Mouse (Mus musculus): ENCODE results near the gene Pml. TPM values are rescaled to one million over a fixed set of nuclear protein-coding genes. Genes with fewer than 3 reads are reported as not detected.

The Pml gene
- 10 to 100 TPM; 30.5 to 31.7 TPM for total RNA-seq (2023)

DNA sequence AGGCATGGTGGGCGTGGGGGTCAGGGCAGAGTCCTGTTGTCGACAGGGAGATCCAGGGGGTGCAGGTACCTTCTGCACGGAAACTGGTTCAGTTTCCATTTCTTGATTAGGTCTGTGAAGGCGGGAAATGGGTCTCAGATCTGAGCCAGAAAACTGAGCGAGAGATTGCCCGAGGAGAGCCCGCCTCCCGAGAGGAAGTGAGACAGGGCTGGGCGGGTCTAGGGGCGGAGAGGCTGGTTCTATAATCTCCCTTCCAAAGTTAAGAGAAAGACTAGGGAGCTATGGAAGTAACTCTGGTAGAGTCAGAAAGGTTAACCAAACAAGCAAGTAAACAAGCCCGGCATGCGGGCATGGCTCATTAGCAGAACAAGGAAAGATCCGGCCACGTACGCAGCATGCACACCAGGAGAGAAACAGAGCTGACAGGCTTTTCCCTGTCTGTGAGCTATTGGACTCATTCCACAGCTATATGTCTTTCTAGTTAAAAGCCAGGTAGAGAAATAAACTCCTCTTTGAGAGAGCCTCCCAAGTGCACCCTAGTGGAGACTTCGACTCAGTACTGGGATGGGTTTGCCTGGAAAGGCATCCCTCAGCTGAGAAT is at the start of gene Pml:
Gene Pml, minus strand, starts transcription at position 195 of the 601 bp plus-strand sequence.

DNA sequence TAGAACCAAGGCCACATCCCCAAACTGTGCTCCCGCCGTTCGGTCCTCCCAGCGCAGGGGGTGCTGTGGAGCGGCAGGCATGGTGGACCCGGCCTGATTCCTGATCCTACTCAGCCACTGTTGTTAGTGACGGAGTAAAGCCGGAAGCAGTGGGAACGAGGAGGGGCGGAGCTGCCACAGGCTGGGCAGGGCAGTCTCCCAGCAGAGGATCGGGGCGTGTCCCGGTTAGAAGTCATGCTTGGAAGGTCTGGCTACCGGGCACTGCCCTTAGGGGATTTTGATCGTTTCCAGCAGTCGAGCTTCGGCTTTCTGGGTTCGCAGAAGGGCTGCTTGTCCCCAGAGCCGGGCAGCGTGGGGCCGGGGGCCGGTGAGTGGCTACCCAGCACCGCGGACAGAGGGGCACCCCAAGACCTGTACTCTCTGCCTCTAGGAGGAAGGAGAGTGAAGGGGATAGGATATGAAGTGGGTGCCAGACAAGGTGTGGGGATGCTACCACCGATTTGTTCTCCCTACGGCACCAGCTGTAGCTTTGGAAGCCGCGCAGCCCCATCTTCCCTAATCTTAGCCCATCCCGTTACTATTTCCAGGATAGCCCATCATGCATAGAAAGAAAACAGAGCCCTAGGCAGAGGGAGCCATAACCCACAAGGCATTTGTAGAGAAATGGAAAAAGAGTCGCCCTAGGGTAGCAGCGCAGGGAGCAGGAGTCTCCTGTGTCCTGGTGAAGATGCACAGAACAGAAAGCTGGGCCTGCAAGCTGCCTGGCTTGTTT is 3.6 kb upstream of the Pml start, which contains the start of gene Stoml1:
Gene Stoml1, plus strand, starts transcription at position 132 of the 772 bp plus-strand sequence.

DNA sequence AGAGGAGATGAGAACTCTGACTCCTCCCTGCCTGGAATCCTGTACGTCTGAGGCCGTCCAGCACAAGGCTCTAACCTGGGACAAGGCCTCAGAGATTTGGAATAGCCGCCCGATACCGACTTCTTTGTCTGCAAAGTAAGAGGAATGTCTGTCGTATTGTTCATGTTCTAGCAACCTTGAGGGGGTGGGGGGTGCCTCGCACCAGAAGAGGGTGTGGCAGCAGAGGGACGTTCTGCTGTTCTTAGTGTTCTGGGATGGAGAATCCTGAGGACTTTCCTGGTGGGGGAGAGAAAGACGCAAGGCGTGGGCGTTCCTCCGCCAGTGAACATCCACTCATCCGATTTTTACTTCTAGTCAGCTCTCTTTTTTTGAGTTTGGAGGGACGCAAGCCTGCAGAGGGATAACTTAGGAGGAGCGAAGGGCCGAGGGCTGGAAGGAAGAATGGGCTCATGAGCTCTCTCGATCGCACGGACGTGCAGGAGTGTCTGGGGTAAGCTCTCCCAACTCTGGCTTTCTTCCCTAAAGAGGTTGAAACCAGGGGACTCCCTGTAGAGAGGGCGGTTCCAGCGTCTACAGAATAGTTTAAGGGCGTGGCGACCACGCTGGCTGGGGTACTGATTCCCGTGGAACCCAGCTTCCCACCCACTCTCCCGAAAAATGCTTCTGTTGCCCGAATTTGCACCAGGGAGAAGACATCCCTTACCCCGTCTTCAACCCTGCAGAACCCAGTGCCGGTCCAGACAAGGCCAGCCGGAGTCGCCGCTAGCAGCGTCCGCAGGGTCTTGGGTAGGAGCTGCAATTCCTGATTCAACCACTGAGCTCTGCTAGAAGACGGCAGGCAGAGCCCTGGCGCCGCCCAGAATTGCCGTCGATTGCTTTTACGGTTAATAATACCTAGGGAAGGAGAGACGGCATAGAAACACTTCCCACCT is 45.8 kb downstream of the Pml start, which contains the start of the genes Islr and Islr2:
Gene Islr, minus strand, starts transcription at position 791 of the 932 bp plus-strand sequence.
Gene Islr2, minus strand, starts transcription at position 804 of the 932 bp plus-strand sequence.

Other genes starting within 250 kb of the Pml start
- 1 to 10 TPM; 2.5 to 2.7 TPM for gene Cyp11a1, start 243.4 kb downstream of the Pml start, total RNA-seq (2023)
- gene Stra6, start 186.0 kb downstream of the Pml start, total RNA-seq (2023) = not detected
- not detected for gene Ccdc33, start 131.0 kb downstream of the Pml start, total RNA-seq (2023)
- gene Islr, start 45.5 kb downstream of the Pml start, total RNA-seq (2023) = under 1 TPM in 1 of 2 experiments, not detected in 1; 0.35 TPM
- gene Islr2, start 45.5 kb downstream of the Pml start, total RNA-seq (2023) = under 1 TPM in 1 of 2 experiments, not detected in 1; 0.09 TPM
- gene Stoml1, start 3.4 kb upstream of the Pml start, total RNA-seq (2023) = 10 to 100 TPM; 12.0 to 13.3 TPM
- under 1 TPM; 0.11 to 0.22 TPM for gene Loxl1, start 63.4 kb upstream of the Pml start, total RNA-seq (2023)
- gene Tbc1d21, start 120.7 kb upstream of the Pml start, total RNA-seq (2023) = not detected
- not detected for gene Insyn1, start 238.8 kb upstream of the Pml start, total RNA-seq (2023)

Measured in neutrophil, adult 59 days (primary cell).